Mouse (Mus musculus) heart, adult 11 months (tissue): ENCODE measurements around the gene Marcksl1.
"Not testable (repeated sequence)": the region's sequence is repeated elsewhere in the genome, so short reads cannot be mapped to it uniquely, and the experiment has no call there.

Experiments
- DNase-seq: peaks from one replicate; pipeline ENCODE4 v3.0.0; 2022

Gene Marcksl1

DNA sequence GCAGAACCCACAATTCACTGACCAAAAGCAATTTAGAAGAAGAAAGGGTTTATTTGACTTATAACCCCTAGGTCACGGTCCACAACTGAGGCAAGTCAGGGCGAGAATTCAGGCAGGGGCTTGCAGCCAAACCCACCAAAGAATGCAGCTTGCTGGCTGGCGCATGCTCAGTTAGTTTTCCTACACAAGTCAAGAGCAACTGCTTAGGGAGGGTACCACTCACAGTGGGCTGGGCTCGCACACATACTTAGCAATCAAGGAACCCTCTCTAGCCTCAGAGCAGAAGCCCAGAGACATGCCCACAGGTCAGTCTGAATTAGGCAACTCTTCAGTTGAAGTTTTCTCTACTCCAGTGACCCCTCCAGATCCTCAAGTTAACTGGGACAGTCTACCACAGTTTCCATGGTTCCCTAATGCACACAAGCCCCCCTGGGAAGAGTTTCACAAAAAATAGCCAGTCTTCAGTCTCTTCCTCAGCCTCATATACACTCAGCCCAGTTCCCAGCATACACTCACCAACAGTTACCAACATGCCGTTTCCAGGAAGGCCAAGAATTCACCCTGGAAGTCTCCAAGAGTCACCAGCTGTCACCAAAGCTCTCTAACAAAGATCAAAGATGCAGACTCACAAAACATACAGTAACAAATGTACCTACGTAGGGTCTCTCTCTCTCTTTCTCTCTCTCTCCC, 2.5 kb upstream of the Marcksl1 start:
- no peak for DNase-seq

DNA sequence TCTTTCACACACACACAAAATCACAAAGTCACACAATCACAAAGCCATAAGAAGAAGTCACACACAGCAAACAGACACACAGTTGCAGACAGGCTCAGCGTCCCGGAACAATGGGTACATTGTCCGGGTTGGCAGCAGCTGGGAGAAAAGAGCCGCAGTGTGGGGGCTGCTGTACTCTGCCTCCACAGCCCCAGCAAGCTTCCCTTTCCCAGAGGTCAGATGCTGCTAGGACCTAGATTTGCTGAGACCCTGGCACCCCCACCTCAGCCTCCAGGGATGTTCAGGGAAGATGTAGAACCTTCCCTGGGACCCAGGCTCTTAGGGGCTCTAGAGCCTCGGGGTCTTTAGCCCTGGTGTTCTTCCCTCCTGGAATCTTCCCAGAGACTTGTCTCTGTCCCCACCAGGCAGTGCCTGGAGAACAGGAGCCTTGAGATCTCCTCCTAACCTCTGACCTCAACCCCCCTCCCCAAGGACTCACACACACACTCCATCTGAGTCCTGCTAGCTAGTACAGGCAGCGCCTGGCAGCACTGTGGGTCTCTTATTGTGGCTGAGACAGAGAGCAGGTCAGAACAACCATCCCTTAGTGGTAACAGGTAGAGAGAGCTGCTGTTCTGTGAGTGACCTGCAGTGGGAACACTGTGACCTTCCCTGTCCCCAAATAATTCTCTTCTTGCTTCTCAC, 1.8 kb upstream of the Marcksl1 start:
- peak; percentile 87 for DNase-seq

- DNase-seq, result no peak
Measured at GRCm38 (mm10) chr4:129513891-129514290, 510 bp downstream of the Marcksl1 start.

GRCm38 (mm10) chr4:129514300-129514898, 1.0 kb downstream of the Marcksl1 start:
- DNase-seq, result peak; percentile 97

DNA sequence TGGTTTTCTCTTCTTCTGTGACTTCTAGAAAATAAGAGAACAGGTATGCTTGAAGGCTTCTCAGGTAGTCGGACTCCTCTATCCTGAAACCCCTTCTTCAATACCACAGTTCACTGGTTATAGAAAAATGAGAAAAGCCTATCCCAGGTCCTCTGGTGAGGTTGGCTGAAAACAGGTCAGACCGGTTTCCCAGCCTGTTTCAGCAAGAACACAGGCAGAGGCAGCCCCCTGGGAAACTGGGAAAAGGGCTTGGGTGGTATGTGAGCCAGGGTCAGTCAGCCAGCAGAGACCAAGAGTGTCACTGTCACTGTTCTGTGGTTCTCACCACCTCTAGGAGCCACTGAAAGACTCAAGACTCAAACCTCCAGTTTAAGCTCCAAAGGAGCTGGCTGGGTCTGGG, 3.5 kb downstream of the Marcksl1 start:
- DNase-seq, result no peak

DNA sequence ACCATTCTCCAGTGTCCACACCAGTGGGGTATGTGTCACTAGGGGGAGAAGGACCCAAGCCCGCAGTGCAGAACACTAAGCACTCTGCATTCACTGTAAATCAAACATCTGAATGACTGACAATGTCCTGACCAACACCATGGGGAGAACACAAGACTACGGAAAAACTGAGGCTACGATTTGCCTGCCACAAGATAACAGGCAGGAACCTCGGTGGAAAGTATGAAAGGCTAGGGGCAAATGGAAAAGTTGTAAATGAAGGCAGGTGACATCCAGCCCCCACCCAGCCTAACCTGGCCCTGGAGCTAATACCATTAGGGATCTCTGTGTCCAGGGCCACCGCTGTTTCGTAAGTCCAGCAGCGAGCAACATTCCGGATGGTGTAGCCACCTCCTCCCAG, 5.1 kb downstream of the Marcksl1 start:
- no peak for DNase-seq

DNA sequence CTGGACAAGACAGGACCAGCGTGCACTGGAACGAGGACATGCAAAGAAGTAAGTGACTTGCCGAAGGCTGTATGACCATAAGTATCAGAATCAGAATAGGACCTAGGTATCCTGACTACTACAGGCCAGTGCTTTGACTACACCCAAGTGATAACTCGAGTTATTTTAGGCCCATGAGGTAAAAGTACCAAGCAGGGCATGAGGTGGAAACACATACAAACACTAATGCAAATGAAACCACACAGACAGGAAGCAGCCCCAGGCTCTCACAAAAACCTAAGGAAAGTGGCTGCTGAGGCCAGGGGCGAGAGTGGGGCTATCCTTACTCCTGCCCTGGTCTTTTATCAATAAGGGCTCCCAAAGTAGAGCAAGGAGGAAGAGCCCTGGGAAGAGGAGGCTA, 12.0 kb downstream of the Marcksl1 start:
- no peak for DNase-seq

DNA sequence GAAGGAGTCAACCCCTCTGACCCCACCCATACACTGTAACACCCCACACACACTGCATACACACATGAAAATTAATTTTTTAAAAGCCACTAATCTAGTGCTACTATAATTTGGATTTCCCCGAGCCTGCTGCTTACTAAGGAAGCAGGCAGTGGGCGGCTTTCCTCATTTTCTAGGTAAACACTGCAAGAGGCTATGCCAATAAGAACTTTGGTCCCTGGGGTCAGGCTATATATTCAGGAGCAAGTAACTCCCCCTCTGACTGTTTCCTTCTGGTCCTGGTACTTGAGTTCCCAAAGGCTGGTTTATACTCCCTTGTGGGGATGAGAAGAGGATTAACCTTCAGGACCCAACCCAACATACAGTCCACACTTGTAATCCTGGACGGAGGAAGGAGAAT, 12.5 kb downstream of the Marcksl1 start:
- no peak for DNase-seq

- DNase-seq, result not testable (repeated sequence)
Measured at GRCm38 (mm10) chr4:129528901-129529300, 15.5 kb downstream of the Marcksl1 start.

DNA sequence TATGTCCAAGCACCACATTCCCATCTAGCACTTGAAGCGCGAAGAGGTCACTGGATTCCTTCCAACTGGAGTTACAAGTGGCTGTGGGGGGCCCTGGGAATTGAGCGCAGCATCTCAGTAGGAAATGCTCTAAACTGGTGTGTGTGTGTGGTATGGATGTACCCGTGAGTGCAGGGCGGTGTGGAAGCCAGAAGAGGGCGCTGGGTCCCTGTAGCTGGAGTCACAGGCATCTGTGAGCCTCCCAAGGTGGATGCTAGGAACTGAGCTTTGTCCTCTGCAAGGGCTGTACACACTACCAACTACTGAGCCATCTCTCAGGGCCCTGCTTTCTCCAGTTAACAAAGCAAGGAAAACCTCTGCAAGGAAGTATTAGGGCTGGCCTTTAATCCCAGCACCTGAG, 26.6 kb downstream of the Marcksl1 start:
- no peak for DNase-seq

GRCm38 (mm10) chr4:129541868-129542591, 28.6 kb downstream of the Marcksl1 start:
- DNase-seq, result peak; percentile 92

- peak; percentile 100 for DNase-seq
Measured at GRCm38 (mm10) chr4:129542592-129543141, 29.3 kb downstream of the Marcksl1 start, which contains the start of gene Hdac1. Hdac1 (minus strand) TSS chr4:129542713.

DNA sequence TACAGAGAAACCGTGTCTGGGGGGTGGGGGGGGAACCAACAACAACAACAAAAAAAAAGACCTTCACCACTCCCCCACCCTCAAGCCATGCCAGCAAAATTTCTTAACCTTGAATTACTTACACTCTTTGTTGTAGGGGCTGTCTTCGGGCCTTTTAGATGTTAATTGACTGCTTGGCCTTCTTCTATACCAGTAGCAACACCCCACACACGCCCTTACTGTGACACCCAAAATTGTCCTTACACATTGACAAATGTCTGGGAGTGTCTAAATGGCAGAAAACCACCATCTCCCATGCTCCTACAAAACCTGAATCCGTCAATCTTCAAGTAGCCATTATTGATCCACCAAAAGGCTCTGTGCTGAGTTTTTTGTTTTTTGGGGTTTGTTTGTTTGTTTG, 30.7 kb downstream of the Marcksl1 start:
- no peak for DNase-seq

DNA sequence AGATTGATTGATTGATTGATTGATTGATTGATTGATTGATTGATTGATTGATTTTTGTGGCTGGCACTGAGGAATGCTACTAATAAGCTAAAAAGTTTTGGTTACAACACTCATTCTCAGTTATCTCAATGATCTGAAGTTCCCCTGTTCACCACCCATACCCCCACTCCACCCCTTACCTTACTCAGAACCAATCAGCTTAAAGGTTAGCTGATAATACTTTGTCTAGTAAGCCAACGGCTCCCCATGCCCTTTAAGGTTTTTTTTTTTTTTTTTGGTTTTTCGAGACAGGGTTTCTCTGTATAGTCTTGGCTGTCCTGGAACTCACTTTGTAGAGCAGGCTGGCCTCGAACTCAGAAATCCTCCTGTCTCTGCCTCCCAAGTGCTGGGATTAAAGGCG, 34.2 kb downstream of the Marcksl1 start:
- not testable (repeated sequence) for DNase-seq

DNA sequence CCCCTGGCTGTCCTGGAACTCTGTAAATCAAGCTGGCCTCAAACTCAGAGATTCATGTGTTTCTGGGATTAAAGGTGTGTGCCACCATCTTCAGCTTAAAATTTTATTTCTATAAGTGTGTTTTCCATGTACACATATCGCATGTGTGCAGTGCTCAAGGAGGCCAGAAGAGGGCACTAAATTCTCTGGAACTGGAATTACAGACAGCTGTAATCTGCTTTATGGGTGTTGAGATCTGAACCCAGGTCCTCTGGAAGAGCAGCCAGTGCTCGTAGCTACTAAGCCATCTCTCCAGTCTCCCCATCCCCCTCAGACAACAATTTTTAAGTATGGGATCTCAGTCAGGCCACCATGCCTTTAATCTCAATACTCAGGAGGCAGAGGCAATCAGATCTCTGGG, 35.9 kb downstream of the Marcksl1 start:
- no peak for DNase-seq

- DNase-seq, result no peak
Measured at GRCm38 (mm10) chr4:129550295-129550694, 36.9 kb downstream of the Marcksl1 start.

- DNase-seq, result not testable (repeated sequence)
Measured at GRCm38 (mm10) chr4:129554512-129554911, 41.1 kb downstream of the Marcksl1 start.

DNA sequence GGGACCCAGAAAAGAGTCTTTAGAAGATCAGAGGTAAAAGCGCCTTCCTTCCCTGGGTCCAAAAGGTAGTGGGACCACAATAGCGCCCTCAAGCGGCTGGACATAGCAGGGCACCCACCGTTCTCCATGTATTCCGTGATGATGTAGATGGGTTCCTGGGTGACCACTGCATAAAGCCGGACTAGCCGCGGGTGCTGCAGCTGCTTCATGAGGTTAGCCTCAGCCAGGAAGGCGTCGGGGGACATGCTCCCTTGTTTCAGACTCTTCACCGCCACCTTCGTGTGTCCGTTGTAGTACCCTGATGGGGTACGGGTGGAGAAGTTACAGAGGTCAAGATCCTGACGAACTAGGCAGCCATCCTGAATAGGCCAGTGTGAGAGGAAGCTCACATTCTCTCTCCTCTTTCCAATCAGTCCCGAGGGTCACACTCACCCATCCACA, 42.1 kb downstream of the Marcksl1 start:
- peak; percentile 92 for DNase-seq

GRCm38 (mm10) chr4:129555862-129556531, 42.6 kb downstream of the Marcksl1 start:
- peak; percentile 92 for DNase-seq

- peak; percentile 99 for DNase-seq
Measured at GRCm38 (mm10) chr4:129556532-129557223, 43.3 kb downstream of the Marcksl1 start.

GRCm38 (mm10) chr4:129557256-129557808, 44.0 kb downstream of the Marcksl1 start:
- DNase-seq, result no peak
